Mouse (Mus musculus) cerebellum, adult (tissue): ENCODE results near the gene Arhgap15.

Source experiments
- ATAC-seq: cut with Nextera tagmentation; 2 replicates; pipeline ENCODE4 v1.9.2; 2017; ENCODE audit warnings: mild to moderate bottlenecking, moderate library complexity, mixed read lengths; ENCODE audit not compliant: insufficient number of reproducible peaks, low FRiP score, low TSS enrichment

Arhgap15 gene

GRCm38 (mm10) chr2:44103321-44103720 lies 354.7 kb downstream of the Arhgap15 start:
- no peak for ATAC-seq

- ATAC-seq = no peak
Observed at GRCm38 (mm10) chr2:44103742-44104141, 355.1 kb downstream of the Arhgap15 start.

GRCm38 (mm10) chr2:44104282-44105197 lies 355.9 kb downstream of the Arhgap15 start:
- ATAC-seq = 0 out of 2 replicates have a peak, but pooled peaks have one; percentile 31

- ATAC-seq = no peak
Observed at GRCm38 (mm10) chr2:44105198-44105555, 356.6 kb downstream of the Arhgap15 start.

- ATAC-seq = no peak
Observed at GRCm38 (mm10) chr2:44106359-44106758, 357.7 kb downstream of the Arhgap15 start.

GRCm38 (mm10) chr2:44111276-44111675 lies 362.7 kb downstream of the Arhgap15 start:
- no peak for ATAC-seq

- 0 out of 2 replicates have a peak, but pooled peaks have one; percentile 52 for ATAC-seq
Observed at GRCm38 (mm10) chr2:44112990-44113798, 364.6 kb downstream of the Arhgap15 start.

- ATAC-seq = no peak
Observed at GRCm38 (mm10) chr2:44114296-44114695, 365.7 kb downstream of the Arhgap15 start.

GRCm38 (mm10) chr2:44121162-44121561 lies 372.5 kb downstream of the Arhgap15 start:
- no peak for ATAC-seq

GRCm38 (mm10) chr2:44123246-44123645 lies 374.6 kb downstream of the Arhgap15 start:
- no peak for ATAC-seq

GRCm38 (mm10) chr2:44124093-44124492 lies 375.5 kb downstream of the Arhgap15 start:
- no peak for ATAC-seq

- ATAC-seq = no peak
Observed at GRCm38 (mm10) chr2:44124683-44125082, 376.1 kb downstream of the Arhgap15 start.

GRCm38 (mm10) chr2:44126044-44126695 lies 377.5 kb downstream of the Arhgap15 start:
- no peak for ATAC-seq

GRCm38 (mm10) chr2:44129533-44129932 lies 380.9 kb downstream of the Arhgap15 start:
- ATAC-seq = no peak

- ATAC-seq = no peak
Observed at GRCm38 (mm10) chr2:44131271-44131670, 382.6 kb downstream of the Arhgap15 start.

GRCm38 (mm10) chr2:44134796-44135195 lies 386.2 kb downstream of the Arhgap15 start:
- ATAC-seq = no peak

- no peak for ATAC-seq
Observed at GRCm38 (mm10) chr2:44140455-44140854, 391.8 kb downstream of the Arhgap15 start.

- no peak for ATAC-seq
Observed at GRCm38 (mm10) chr2:44142152-44142551, 393.5 kb downstream of the Arhgap15 start.

GRCm38 (mm10) chr2:44142611-44143010 lies 394.0 kb downstream of the Arhgap15 start:
- ATAC-seq = no peak

- no peak for ATAC-seq
Observed at GRCm38 (mm10) chr2:44146124-44146981, 397.7 kb downstream of the Arhgap15 start.
